In genomic region chr1:134419751-134420458, GRCm38 (mm10) we compare ENCODE assay signal across 9 mouse cellular contexts. TPM values are rescaled to one million over a fixed set of nuclear protein-coding genes. Genes with fewer than 3 reads are reported as not detected.
A peak's percentile ranks its signal among the peaks of the same experiment; 100 is the strongest.
DNase-seq lines count a peak whose midpoint lies in the region; ATAC-seq and TF ChIP-seq lines count a peak whose summit lies in the region.
"Had no signal": no experiment of that assay in that cellular context is flagged by ENCODE, and none has a peak within 500 bp of the region (broad histone marks: within the 10 kb centered on the region; RNA-seq: fewer than 3 reads in every experiment).

No protein-coding gene starts in this region.

- no peak for TF ChIP-seq POLR2A in bone marrow, adult 2 months (IDR thresholded peaks at IDR 0.05; ENCODE audit: borderline replicate concordance, control insufficient read depth, low read depth, low read length)

- no peak overlapping the region for H3K9ac ChIP-seq in neural tube, embryonic 13.5 days

- no peak overlapping the region for H3K4me3 ChIP-seq in layer of hippocampus, adult 2 months
- H3K4me3 ChIP-seq in bone marrow, adult 2 months (replicated peaks; ENCODE audit: control insufficient read depth, low read depth, low read length): peak overlapping the region; percentile 52
- no peak overlapping the region for H3K4me3 ChIP-seq in neural tube, embryonic 13.5 days

- no peak for ATAC-seq in neural tube, embryonic 13.5 days (ENCODE audit: low read depth)
- ATAC-seq in cerebellum, adult (ENCODE audit: insufficient number of reproducible peaks, low FRiP score, low TSS enrichment): no peak

- peak overlapping the region; percentile 8; the same call in 1 of the 2 replicates for H3K27ac ChIP-seq in layer of hippocampus, adult 2 months
- peak overlapping the region; percentile 82; the same call in 1 of the 2 replicates for H3K27ac ChIP-seq in bone marrow, adult 2 months (ENCODE audit: control insufficient read depth, insufficient read depth, low read depth, low read length, poor library complexity)
- H3K27ac ChIP-seq in neural tube, embryonic 13.5 days (replicated peaks): peak overlapping the region; percentile 29; the same call in 1 of the 2 replicates

- H3K4me2 ChIP-seq in neural tube, embryonic 13.5 days: no peak overlapping the region

- 5% methylated on average over 5 of the region's 5 CpGs for WGBS in bone marrow, adult 2 months
- WGBS in neural tube, embryonic 13.5 days: 42% methylated on average over 5 of the region's 5 CpGs

- peaks cover 22% of the 10 kb centered on the region for H3K36me3 ChIP-seq in neural tube, embryonic 13.5 days

- no peaks in the 10 kb centered on the region for H3K27me3 ChIP-seq in neural tube, embryonic 13.5 days

- DNase-seq in layer of hippocampus, adult 2 months (ENCODE audit: low spot score in 2 of 2): no peak
- no peak for DNase-seq in layer of hippocampus, postnatal 14 days (ENCODE audit: low spot score in 2 of 2)
- peak; percentile 42 to 63 for DNase-seq in kidney, postnatal 36 days
- DNase-seq in right cerebral cortex, postnatal 10 days (ENCODE audit: low spot score in 2 of 2): no peak
- DNase-seq in cerebellum, adult 8-10 months: no peak

- no peak for TF ChIP-seq CTCF in layer of hippocampus, adult 2 months (conservative IDR thresholded peaks at IDR 0.05)
- TF ChIP-seq CTCF in bone marrow, adult 2 months (IDR thresholded peaks at IDR 0.05; ENCODE audit: control insufficient read depth, insufficient read depth, low read length): no peak

- H3K9me3 ChIP-seq in neural tube, embryonic 13.5 days: no peaks in the 10 kb centered on the region

- H3K4me1 ChIP-seq in bone marrow, adult 2 months (ENCODE audit: control insufficient read depth, insufficient read depth, low read length): peaks cover 6% of the 10 kb centered on the region; the same call in 1 of the 2 replicates
- peaks cover 59% of the 10 kb centered on the region for H3K4me1 ChIP-seq in neural tube, embryonic 13.5 days (replicated peaks)

RNA-seq across cellular contexts. Expression of gene Adipor1, which starts 4.7 kb away (rescaled TPM):
- total RNA-seq in layer of hippocampus, adult 2 months (2021): 10 to 100 TPM; 53.1 to 55.2 TPM
- 10 to 100 TPM; 62.2 to 64.1 TPM for total RNA-seq in layer of hippocampus, postnatal 14 days (2021)
- 98.9 and 107 TPM in 2 replicates for polyA plus RNA-seq in bone marrow, adult 2 months (2011; ENCODE audit: insufficient read depth, insufficient read length, low replicate concordance, missing spikeins)
- 79.7 and 84.0 TPM in 2 replicates for polyA plus RNA-seq in neural tube, embryonic 13.5 days (2015; fragmentation: Nextera tagmentation; extraction: Ambion mirVana)

RNA-seq across cellular contexts. Expression of gene Cyb5r1, which starts 14.5 kb away (rescaled TPM):
- total RNA-seq in layer of hippocampus, adult 2 months (2021): 10 to 100 TPM; 27.4 to 39.9 TPM
- 10 to 100 TPM; 24.0 to 31.4 TPM for total RNA-seq in layer of hippocampus, postnatal 14 days (2021)
- polyA plus RNA-seq in bone marrow, adult 2 months (2011; ENCODE audit: insufficient read depth, insufficient read length, low replicate concordance, missing spikeins): 17.6 and 40.8 TPM in 2 replicates
- 24.7 and 25.4 TPM in 2 replicates for polyA plus RNA-seq in neural tube, embryonic 13.5 days (2015; fragmentation: Nextera tagmentation; extraction: Ambion mirVana)

RNA-seq across cellular contexts. Expression of gene 4933406M09Rik, which starts 34.2 kb away (rescaled TPM):
- total RNA-seq in layer of hippocampus, adult 2 months (2021): not detected
- total RNA-seq in layer of hippocampus, postnatal 14 days (2021): not detected
- polyA plus RNA-seq in bone marrow, adult 2 months (2011; ENCODE audit: insufficient read depth, insufficient read length, low replicate concordance, missing spikeins): not detected in 2 replicates
- polyA plus RNA-seq in neural tube, embryonic 13.5 days (2015; fragmentation: Nextera tagmentation; extraction: Ambion mirVana): not detected in 2 replicates
- polyA plus RNA-seq: limb, embryonic 14.5 days had no signal

RNA-seq across cellular contexts. Expression of gene Klhl12, which starts 35.4 kb away (rescaled TPM):
- total RNA-seq in layer of hippocampus, adult 2 months (2021): 10 to 100 TPM; 43.5 to 44.4 TPM
- total RNA-seq in layer of hippocampus, postnatal 14 days (2021): 10 to 100 TPM; 37.2 to 41.5 TPM
- 24.1 and 38.0 TPM in 2 replicates for polyA plus RNA-seq in bone marrow, adult 2 months (2011; ENCODE audit: insufficient read depth, insufficient read length, low replicate concordance, missing spikeins)
- 31.4 and 35.5 TPM in 2 replicates for polyA plus RNA-seq in neural tube, embryonic 13.5 days (2015; fragmentation: Nextera tagmentation; extraction: Ambion mirVana)

RNA-seq across cellular contexts. Expression of gene Tmem183a, which starts 58.1 kb away (rescaled TPM):
- total RNA-seq in layer of hippocampus, adult 2 months (2021): 10 to 100 TPM; 73.5 to 76.7 TPM
- 10 to 100 TPM; 80.0 to 84.3 TPM for total RNA-seq in layer of hippocampus, postnatal 14 days (2021)
- 33.0 and 45.7 TPM in 2 replicates for polyA plus RNA-seq in bone marrow, adult 2 months (2011; ENCODE audit: insufficient read depth, insufficient read length, low replicate concordance, missing spikeins)
- 105 and 117 TPM in 2 replicates for polyA plus RNA-seq in neural tube, embryonic 13.5 days (2015; fragmentation: Nextera tagmentation; extraction: Ambion mirVana)

Comparison
In these comparisons a context has a peak if more than half of its experiments do, and no peak if none do; other contexts are left out.
1. DNase-seq: peak in kidney, postnatal 36 days (2 of 2); none in layer of hippocampus, adult 2 months (0 of 2), layer of hippocampus, postnatal 14 days (0 of 2), right cerebral cortex, postnatal 10 days (0 of 2) and cerebellum, adult 8-10 months (single experiment).
2. H3K27ac ChIP-seq: peak in every context shown above with its lines; median percentile 82 in bone marrow, adult 2 months; 29 in neural tube, embryonic 13.5 days; 8 in layer of hippocampus, adult 2 months.